Mouse (Mus musculus) MEL (cell line): ENCODE data around the gene Tprn. TPM values are rescaled to one million over a fixed set of nuclear protein-coding genes. Genes with fewer than 3 reads are reported as not detected.

Experiments used
- DNase-seq: peaks from one replicate; pipeline ENCODE4 v3.0.0; 2011; ENCODE audit warnings: low read depth, low spot score
- H3K27ac ChIP-seq: 2 replicates; pipeline ENCODE4 v1.5.1; 2012; ENCODE audit warnings: low read depth, mild to moderate bottlenecking, control low read depth, low read length, moderate library complexity; ENCODE audit not compliant: control insufficient read depth
- H3K27me3 ChIP-seq, 2 experiments: fragments of 150-350 bp in 1 of 2; sonication (generic) in 1 of 2; 2 replicates each; pipeline ENCODE4 v1.6.1; 2012; ENCODE audit warnings: low read length in 2 of 2, mild to moderate bottlenecking in 2 of 2, improper control_type of control experiment in 1 of 2, moderate library complexity in 1 of 2; ENCODE audit not compliant: insufficient read depth in 2 of 2, control insufficient read depth in 1 of 2
- H3K36me3 ChIP-seq, 2 experiments: 2 replicates each; pipeline ENCODE4 v1.6.1; 2012 to 2014; ENCODE audit warnings: low read length in 2 of 2, improper control_type of control experiment in 1 of 2, inconsistent platforms in 1 of 2, mild to moderate bottlenecking in 1 of 2; ENCODE audit not compliant: insufficient read depth in 2 of 2, control insufficient read depth in 1 of 2
- H3K4me1 ChIP-seq, 2 experiments: fragments of 150-350 bp in 1 of 2; sonication (generic) in 1 of 2; 2 replicates each; pipeline ENCODE4 v1.6.1; 2012; ENCODE audit warnings: low read length in 2 of 2, improper control_type of control experiment in 1 of 2, mild to moderate bottlenecking in 1 of 2; ENCODE audit not compliant: insufficient read depth in 2 of 2, control insufficient read depth in 1 of 2
- H3K4me3 ChIP-seq, 2 experiments: fragments of 150-350 bp in 1 of 2; sonication (generic) in 1 of 2; 2 replicates each; pipeline ENCODE4 v1.5.1; 2012; ENCODE audit warnings: low read depth in 2 of 2, low read length in 2 of 2, mild to moderate bottlenecking in 2 of 2, moderate library complexity in 2 of 2, control low read depth in 1 of 2, improper control_type of control experiment in 1 of 2; ENCODE audit not compliant: control insufficient read depth in 1 of 2, insufficient read depth in 1 of 2
- H3K79me2 ChIP-seq: 2 replicates; pipeline ENCODE4 v1.6.1; 2012; ENCODE audit warnings: mild to moderate bottlenecking, low read length, moderate library complexity; ENCODE audit not compliant: control insufficient read depth, poor library complexity, insufficient read depth
- H3K9ac ChIP-seq: 2 replicates; pipeline ENCODE4 v1.6.1; 2012; ENCODE audit warnings: low read depth, mild to moderate bottlenecking, control low read depth, low read length, moderate library complexity; ENCODE audit not compliant: control insufficient read depth, poor library complexity, severe bottlenecking
- H3K9me3 ChIP-seq: fragments of 150-350 bp; sonication (generic); replicated peaks from 2 replicates; pipeline ENCODE4 v1.6.1; 2012; ENCODE audit warnings: mild to moderate bottlenecking, low read length, improper control_type of control experiment, moderate library complexity; ENCODE audit not compliant: insufficient read depth
- BHLHE40 ChIP-seq: IDR thresholded peaks from 2 replicates; pipeline ENCODE4 v1.6.1; 2012; ENCODE audit warnings: low read depth, mild to moderate bottlenecking, inconsistent platforms, low read length, improper control_type of control experiment, borderline replicate concordance
- CHD1 ChIP-seq: IDR thresholded peaks from 2 replicates; pipeline ENCODE4 v1.6.1; 2012; ENCODE audit warnings: low read depth, mild to moderate bottlenecking, inconsistent platforms, low read length, improper control_type of control experiment
- CHD2 ChIP-seq: IDR thresholded peaks from 2 replicates; pipeline ENCODE4 v1.6.1; 2011; ENCODE audit warnings: low read length, improper control_type of control experiment
- CTCF ChIP-seq, 3 experiments: IDR thresholded peaks in 2 of 3; conservative IDR thresholded peaks in 1 of 3; 2 replicates each; pipeline ENCODE4 v1.5.1; 2011 to 2012; ENCODE audit warnings: low read length in 3 of 3, low read depth in 2 of 3, mild to moderate bottlenecking in 2 of 3, improper control_type of control experiment in 1 of 3, inconsistent platforms in 1 of 3, mixed read lengths in 1 of 3, moderate library complexity in 1 of 3; ENCODE audit not compliant: control insufficient read depth in 1 of 3, insufficient read depth in 1 of 3, poor library complexity in 1 of 3, severe bottlenecking in 1 of 3
- E2F4 ChIP-seq: IDR thresholded peaks from 2 replicates; pipeline ENCODE4 v1.6.1; 2011; ENCODE audit warnings: low read depth, low read length, improper control_type of control experiment, borderline replicate concordance
- ELF1 ChIP-seq: IDR thresholded peaks from 2 replicates; pipeline ENCODE4 v1.6.1; 2014; ENCODE audit warnings: low read depth, mild to moderate bottlenecking, inconsistent platforms, low read length, improper control_type of control experiment, moderate library complexity
- EP300 ChIP-seq, 2 experiments: IDR thresholded peaks; 2 replicates each; pipeline ENCODE4 v1.6.1; 2011; ENCODE audit warnings: improper control_type of control experiment in 2 of 2, low read length in 2 of 2, low read depth in 1 of 2, mild to moderate bottlenecking in 1 of 2
- ETS1 ChIP-seq: IDR thresholded peaks from 2 replicates; pipeline ENCODE4 v1.6.1; 2012; ENCODE audit warnings: low read depth, mild to moderate bottlenecking, inconsistent platforms, low read length, improper control_type of control experiment, moderate library complexity
- GABPA ChIP-seq: IDR thresholded peaks from 2 replicates; pipeline ENCODE4 v1.6.1; 2012; ENCODE audit warnings: low read depth, mild to moderate bottlenecking, inconsistent platforms, low read length, improper control_type of control experiment, moderate library complexity
- GATA1 ChIP-seq: IDR thresholded peaks from 2 replicates; pipeline ENCODE4 v1.6.1; 2011; ENCODE audit warnings: low read depth, low read length, improper control_type of control experiment
- HCFC1 ChIP-seq: IDR thresholded peaks from 2 replicates; pipeline ENCODE4 v1.6.1; 2012; ENCODE audit warnings: low read depth, mild to moderate bottlenecking, inconsistent platforms, low read length, improper control_type of control experiment, moderate library complexity
- JUND ChIP-seq: IDR thresholded peaks from 2 replicates; pipeline ENCODE4 v1.6.1; 2011; ENCODE audit warnings: low read depth, mild to moderate bottlenecking, improper control_type of control experiment, low read length
- KAT2A ChIP-seq: conservative IDR thresholded peaks from 2 replicates; pipeline ENCODE4 v1.6.1; 2012; ENCODE audit warnings: low read depth, low read length, improper control_type of control experiment, inconsistent platforms
- MAFK ChIP-seq: IDR thresholded peaks from 2 replicates; pipeline ENCODE4 v1.6.1; 2011; ENCODE audit warnings: low read depth, mild to moderate bottlenecking, low read length, improper control_type of control experiment, borderline replicate concordance
- MAX ChIP-seq: IDR thresholded peaks from 2 replicates; pipeline ENCODE4 v1.6.1; 2011; ENCODE audit warnings: low read length, improper control_type of control experiment
- MAZ ChIP-seq: IDR thresholded peaks from 2 replicates; pipeline ENCODE4 v1.6.1; 2012; ENCODE audit warnings: low read depth, mild to moderate bottlenecking, inconsistent platforms, low read length, improper control_type of control experiment
- MEF2A ChIP-seq: IDR thresholded peaks from 2 replicates; pipeline ENCODE4 v1.6.1; 2014; ENCODE audit warnings: low read depth, mild to moderate bottlenecking, inconsistent platforms, low read length, improper control_type of control experiment; ENCODE audit not compliant: poor library complexity, insufficient replicate concordance, severe bottlenecking; ENCODE audit errors: extremely low read depth
- MXI1 ChIP-seq: IDR thresholded peaks from 2 replicates; pipeline ENCODE4 v1.6.1; 2011; ENCODE audit warnings: mild to moderate bottlenecking, low read depth, low read length, improper control_type of control experiment
- MYB ChIP-seq: IDR thresholded peaks from 2 replicates; pipeline ENCODE4 v1.6.1; 2011; ENCODE audit warnings: mild to moderate bottlenecking, low read depth, low read length, improper control_type of control experiment
- MYC ChIP-seq: IDR thresholded peaks from 2 replicates; pipeline ENCODE4 v1.6.1; 2011; ENCODE audit warnings: low read depth, mild to moderate bottlenecking, low read length, improper control_type of control experiment, moderate library complexity
- NELFE ChIP-seq: IDR thresholded peaks from 2 replicates; pipeline ENCODE4 v1.6.1; 2011; ENCODE audit warnings: low read depth, low read length, improper control_type of control experiment
- NRF1 ChIP-seq: IDR thresholded peaks from 2 replicates; pipeline ENCODE4 v1.6.1; 2014; ENCODE audit warnings: low read depth, mild to moderate bottlenecking, inconsistent platforms, low read length, improper control_type of control experiment, moderate library complexity; ENCODE audit not compliant: poor library complexity, insufficient read depth, severe bottlenecking
- POLR2A ChIP-seq, 2 experiments: IDR thresholded peaks; 2 replicates each; pipeline ENCODE4 v1.6.1; 2011 to 2012; ENCODE audit warnings: low read length in 2 of 2, mild to moderate bottlenecking in 2 of 2, control low read depth in 1 of 2, improper control_type of control experiment in 1 of 2, low read depth in 1 of 2, moderate library complexity in 1 of 2; ENCODE audit not compliant: control insufficient read depth in 1 of 2, insufficient read depth in 1 of 2, poor library complexity in 1 of 2
- POLR2AphosphoS2 ChIP-seq: IDR thresholded peaks from 2 replicates; pipeline ENCODE4 v1.6.1; 2011; ENCODE audit warnings: low read length, improper control_type of control experiment
- POLR2AphosphoS5 ChIP-seq: IDR thresholded peaks from 2 replicates; pipeline ENCODE4 v1.6.1; 2012; ENCODE audit warnings: low read depth, borderline replicate concordance, mild to moderate bottlenecking, inconsistent platforms, low read length, moderate library complexity, mixed read lengths
- RCOR1 ChIP-seq: IDR thresholded peaks from 2 replicates; pipeline ENCODE4 v1.6.1; 2012; ENCODE audit warnings: low read depth, mild to moderate bottlenecking, inconsistent platforms, low read length, improper control_type of control experiment
- SIN3A ChIP-seq: IDR thresholded peaks from 2 replicates; pipeline ENCODE4 v1.6.1; 2012; ENCODE audit warnings: low read length, improper control_type of control experiment, inconsistent platforms
- SMC3 ChIP-seq: IDR thresholded peaks from 2 replicates; pipeline ENCODE4 v1.6.1; 2011; ENCODE audit warnings: low read depth, low read length, improper control_type of control experiment
- TAL1 ChIP-seq: IDR thresholded peaks from 2 replicates; pipeline ENCODE4 v1.6.1; 2012; ENCODE audit warnings: mild to moderate bottlenecking, inconsistent platforms, low read length, moderate library complexity, mixed read lengths
- TBP ChIP-seq: IDR thresholded peaks from 2 replicates; pipeline ENCODE4 v1.8.0; 2011; ENCODE audit warnings: low read depth, low read length, improper control_type of control experiment
- TCF12 ChIP-seq: IDR thresholded peaks from 2 replicates; pipeline ENCODE4 v1.6.1; 2014; ENCODE audit warnings: low read depth, mild to moderate bottlenecking, inconsistent platforms, low read length, improper control_type of control experiment, moderate library complexity
- UBTF ChIP-seq: IDR thresholded peaks from 2 replicates; pipeline ENCODE4 v1.6.1; 2012; ENCODE audit warnings: low read depth, mild to moderate bottlenecking, inconsistent platforms, low read length, improper control_type of control experiment, moderate library complexity, borderline replicate concordance; ENCODE audit not compliant: insufficient read depth
- USF1 ChIP-seq: IDR thresholded peaks from 2 replicates; pipeline ENCODE4 v1.6.1; 2014; ENCODE audit warnings: low read depth, mild to moderate bottlenecking, inconsistent platforms, low read length, improper control_type of control experiment, moderate library complexity
- ZC3H11A ChIP-seq: IDR thresholded peaks from 2 replicates; pipeline ENCODE4 v1.6.1; 2012; ENCODE audit warnings: low read depth, mild to moderate bottlenecking, inconsistent platforms, low read length, improper control_type of control experiment
- ZKSCAN1 ChIP-seq: IDR thresholded peaks from 2 replicates; pipeline ENCODE4 v1.6.1; 2012; ENCODE audit warnings: low read depth, mild to moderate bottlenecking, inconsistent platforms, low read length, improper control_type of control experiment, moderate library complexity
- ZMIZ1 ChIP-seq: IDR thresholded peaks from 2 replicates; pipeline ENCODE4 v1.6.1; 2012; ENCODE audit warnings: low read depth, mild to moderate bottlenecking, inconsistent platforms, low read length, improper control_type of control experiment, moderate library complexity
- ZNF384 ChIP-seq: IDR thresholded peaks from 2 replicates; pipeline ENCODE4 v1.6.1; 2012; ENCODE audit warnings: low read depth, mild to moderate bottlenecking, inconsistent platforms, low read length, improper control_type of control experiment
- polyA plus RNA-seq, 2 experiments: library from polyadenylated mRNA; stranded (reverse) in 1 of 2; unstranded in 1 of 2; fragments of >175 nt in 1 of 2; fragments of >200 nt in 1 of 2; gene quantifications; 2 replicates each; pipeline versions ENCODE4 v1.2.1 to v1.2.4; 2012; ENCODE audit warnings: low replicate concordance in 2 of 2, low read depth in 1 of 2; ENCODE audit not compliant: insufficient read length in 2 of 2, insufficient read depth in 1 of 2, missing spikeins in 1 of 2
- total RNA-seq: library from RNA; depleted of rRNA; stranded (reverse); fragments of 300-350 nt; gene quantifications from 2 replicates; pipeline ENCODE4 v1.2.3, GENCODE M21; 2012; rRNA removed

Gene Tprn
- total RNA-seq: 26.1 and 32.9 TPM in 2 replicates
- polyA plus RNA-seq: 10 to 100 TPM in 1 of 2 experiments, not detected in 1; 50.8 TPM

GRCm38 (mm10) chr2:25262291-25262767 is at the start of gene Tprn:
Tprn (plus strand) TSS chr2:25262618.
- H3K4me3 ChIP-seq: peak within 1 kb of the TSS; percentile 90 to 95
- peak; percentile 99 for DNase-seq
- peaks cover 8 to 36% of the 10 kb centered on the region in 2 experiments; a peak in 3 of 4 replicates for H3K4me1 ChIP-seq
- TF ChIP-seq NRF1: peak; percentile 70
- no peak for TF ChIP-seq ETS1
- TF ChIP-seq MXI1: peak; percentile 76
- peak; percentile 66 for TF ChIP-seq MAX
- TF ChIP-seq ZMIZ1: peak; percentile 88
- TF ChIP-seq POLR2A (IDR thresholded peaks at IDR 0.05; ENCODE audit: control insufficient read depth in 1 of 2, insufficient read depth in 1 of 2, low read depth in 1 of 2, low read length in 2 of 2, poor library complexity in 1 of 2): peak; percentile 90 to 93
- no peak for TF ChIP-seq MAFK
- TF ChIP-seq BHLHE40: no peak
- TF ChIP-seq POLR2AphosphoS2: peak; percentile 55
- TF ChIP-seq ZNF384: no peak
- TF ChIP-seq CHD2: peak; percentile 88
- TF ChIP-seq SMC3: no peak
- TF ChIP-seq TCF12: no peak
- TF ChIP-seq ZKSCAN1: no peak
- TF ChIP-seq ELF1: peak; percentile 98
- TF ChIP-seq CTCF (IDR thresholded peaks at IDR 0.05 in 2 of 3, conservative IDR thresholded peaks at IDR 0.05 in 1 of 3; ENCODE audit: control insufficient read depth in 1 of 3, insufficient read depth in 1 of 3, low read depth in 2 of 3, low read length in 3 of 3, poor library complexity in 1 of 3, severe bottlenecking in 1 of 3): no peak
- TF ChIP-seq RCOR1: no peak
- peak; percentile 92 for TF ChIP-seq NELFE
- TF ChIP-seq ZC3H11A: no peak
- TF ChIP-seq UBTF: no peak
- TF ChIP-seq CHD1: no peak
- no peak for TF ChIP-seq JUND
- TF ChIP-seq MEF2A: 0 out of 2 replicates have a peak, but pooled peaks have one; percentile 16
- TF ChIP-seq E2F4: no peak
- TF ChIP-seq TAL1: no peak
- TF ChIP-seq MAZ: no peak
- peak; percentile 66 for TF ChIP-seq KAT2A
- no peak for TF ChIP-seq USF1
- peak; percentile 84 for TF ChIP-seq SIN3A
- peak; percentile 64; the same call in 1 of the 2 replicates for TF ChIP-seq TBP
- no peak for TF ChIP-seq POLR2AphosphoS5
- TF ChIP-seq MYC: 0 out of 2 replicates have a peak, but pooled peaks have one; percentile 51
- peak; percentile 50; the same call in 1 of the 2 replicates for TF ChIP-seq GATA1
- TF ChIP-seq GABPA: no peak
- no peak for TF ChIP-seq MYB
- peak; percentile 86 for TF ChIP-seq HCFC1
- no peak for TF ChIP-seq EP300 (IDR thresholded peaks at IDR 0.05; ENCODE audit: low read depth in 1 of 2, low read length in 2 of 2)

More at GRCm38 (mm10) chr2:25262291-25262767, at the start of gene Tprn:
- no peaks in the 10 kb centered on the region for H3K9me3 ChIP-seq
- H3K9ac ChIP-seq: peak within 1 kb of the TSS; percentile 93
- H3K27me3 ChIP-seq: no peaks in the 10 kb centered on the region
- peaks cover 48% of the 10 kb centered on the region for H3K79me2 ChIP-seq
- peak within 1 kb of the TSS; percentile 70 for H3K27ac ChIP-seq
- peaks cover 0 to 25% of the 10 kb centered on the region in 2 experiments; a peak in 2 of 4 replicates for H3K36me3 ChIP-seq
